Mouse (Mus musculus) spleen, adult 18-20 months (tissue): ENCODE results near the gene Nap1l5.

ENCODE experiments used
- DNase-seq, 2 experiments: peaks; one replicate each; pipeline ENCODE4 v3.0.0; 2022; ENCODE audit warnings: mixed read lengths in 2 of 2

The Nap1l5 gene

GRCm38 (mm10) chr6:58906852-58907261 is at the start of gene Nap1l5:
Gene Nap1l5, minus strand, starts transcription at chr6:58907076.
- no peak for DNase-seq

GRCm38 (mm10) chr6:58951128-58951992 is 44.5 kb upstream of the Nap1l5 start:
- DNase-seq: no peak

GRCm38 (mm10) chr6:58950410-58950809 is 43.5 kb upstream of the Nap1l5 start:
- no peak for DNase-seq

GRCm38 (mm10) chr6:58946840-58947239 is 40.0 kb upstream of the Nap1l5 start:
- DNase-seq: no peak

- DNase-seq: no peak
Observed at GRCm38 (mm10) chr6:58946246-58946645, 39.4 kb upstream of the Nap1l5 start.

GRCm38 (mm10) chr6:58943958-58944357 is 37.1 kb upstream of the Nap1l5 start:
- DNase-seq: no peak

GRCm38 (mm10) chr6:58942276-58942675 is 35.4 kb upstream of the Nap1l5 start:
- no peak for DNase-seq

- no peak for DNase-seq
Observed at GRCm38 (mm10) chr6:58937726-58938125, 30.9 kb upstream of the Nap1l5 start.

- DNase-seq: no peak
Observed at GRCm38 (mm10) chr6:58934144-58934543, 27.3 kb upstream of the Nap1l5 start.

GRCm38 (mm10) chr6:58933189-58933913 is 26.5 kb upstream of the Nap1l5 start:
- no peak for DNase-seq

GRCm38 (mm10) chr6:58932515-58933188 is 25.8 kb upstream of the Nap1l5 start:
- no peak for DNase-seq

- DNase-seq: no peak
Observed at GRCm38 (mm10) chr6:58931149-58931548, 24.3 kb upstream of the Nap1l5 start.

- no peak for DNase-seq
Observed at GRCm38 (mm10) chr6:58929911-58930431, 23.1 kb upstream of the Nap1l5 start.

- no peak for DNase-seq
Observed at GRCm38 (mm10) chr6:58927881-58928280, 21.0 kb upstream of the Nap1l5 start.

GRCm38 (mm10) chr6:58922511-58922910 is 15.6 kb upstream of the Nap1l5 start:
- DNase-seq: no peak

GRCm38 (mm10) chr6:58921623-58922022 is 14.7 kb upstream of the Nap1l5 start:
- DNase-seq: no peak

- no peak for DNase-seq
Observed at GRCm38 (mm10) chr6:58920735-58921134, 13.9 kb upstream of the Nap1l5 start.

- no peak for DNase-seq
Observed at GRCm38 (mm10) chr6:58916498-58916897, 9.6 kb upstream of the Nap1l5 start.

GRCm38 (mm10) chr6:58913971-58914370 is 7.1 kb upstream of the Nap1l5 start:
- DNase-seq: no peak

- DNase-seq: no peak
Observed at GRCm38 (mm10) chr6:58913551-58913950, 6.7 kb upstream of the Nap1l5 start.

- DNase-seq: no peak
Observed at GRCm38 (mm10) chr6:58912842-58913241, 6.0 kb upstream of the Nap1l5 start.

- no peak for DNase-seq
Observed at GRCm38 (mm10) chr6:58907791-58908190, 915 bp upstream of the Nap1l5 start.

GRCm38 (mm10) chr6:58907336-58907735 is 460 bp upstream of the Nap1l5 start:
- no peak for DNase-seq
